Mouse (Mus musculus) MEL (cell line): ENCODE data around the gene Ston2. TPM values are rescaled to one million over a fixed set of nuclear protein-coding genes. Genes with fewer than 3 reads are reported as not detected.

Experiments used
- DNase-seq: peaks from one replicate; pipeline ENCODE4 v3.0.0; 2011; ENCODE audit warnings: low read depth, low spot score
- H3K27ac ChIP-seq: 2 replicates; pipeline ENCODE4 v1.5.1; 2012; ENCODE audit warnings: low read depth, mild to moderate bottlenecking, control low read depth, low read length, moderate library complexity; ENCODE audit not compliant: control insufficient read depth
- H3K27me3 ChIP-seq, 2 experiments: fragments of 150-350 bp in 1 of 2; sonication (generic) in 1 of 2; 2 replicates each; pipeline ENCODE4 v1.6.1; 2012; ENCODE audit warnings: low read length in 2 of 2, mild to moderate bottlenecking in 2 of 2, improper control_type of control experiment in 1 of 2, moderate library complexity in 1 of 2; ENCODE audit not compliant: insufficient read depth in 2 of 2, control insufficient read depth in 1 of 2
- H3K36me3 ChIP-seq, 2 experiments: 2 replicates each; pipeline ENCODE4 v1.6.1; 2012 to 2014; ENCODE audit warnings: low read length in 2 of 2, improper control_type of control experiment in 1 of 2, inconsistent platforms in 1 of 2, mild to moderate bottlenecking in 1 of 2; ENCODE audit not compliant: insufficient read depth in 2 of 2, control insufficient read depth in 1 of 2
- H3K4me1 ChIP-seq, 2 experiments: fragments of 150-350 bp in 1 of 2; sonication (generic) in 1 of 2; 2 replicates each; pipeline ENCODE4 v1.6.1; 2012; ENCODE audit warnings: low read length in 2 of 2, improper control_type of control experiment in 1 of 2, mild to moderate bottlenecking in 1 of 2; ENCODE audit not compliant: insufficient read depth in 2 of 2, control insufficient read depth in 1 of 2
- H3K4me3 ChIP-seq, 2 experiments: fragments of 150-350 bp in 1 of 2; sonication (generic) in 1 of 2; 2 replicates each; pipeline ENCODE4 v1.5.1; 2012; ENCODE audit warnings: low read depth in 2 of 2, low read length in 2 of 2, mild to moderate bottlenecking in 2 of 2, moderate library complexity in 2 of 2, control low read depth in 1 of 2, improper control_type of control experiment in 1 of 2; ENCODE audit not compliant: control insufficient read depth in 1 of 2, insufficient read depth in 1 of 2
- H3K79me2 ChIP-seq: 2 replicates; pipeline ENCODE4 v1.6.1; 2012; ENCODE audit warnings: mild to moderate bottlenecking, low read length, moderate library complexity; ENCODE audit not compliant: control insufficient read depth, poor library complexity, insufficient read depth
- H3K9ac ChIP-seq: 2 replicates; pipeline ENCODE4 v1.6.1; 2012; ENCODE audit warnings: low read depth, mild to moderate bottlenecking, control low read depth, low read length, moderate library complexity; ENCODE audit not compliant: control insufficient read depth, poor library complexity, severe bottlenecking
- H3K9me3 ChIP-seq: fragments of 150-350 bp; sonication (generic); replicated peaks from 2 replicates; pipeline ENCODE4 v1.6.1; 2012; ENCODE audit warnings: mild to moderate bottlenecking, low read length, improper control_type of control experiment, moderate library complexity; ENCODE audit not compliant: insufficient read depth
- CHD1 ChIP-seq: IDR thresholded peaks from 2 replicates; pipeline ENCODE4 v1.6.1; 2012; ENCODE audit warnings: low read depth, mild to moderate bottlenecking, inconsistent platforms, low read length, improper control_type of control experiment
- ELF1 ChIP-seq: IDR thresholded peaks from 2 replicates; pipeline ENCODE4 v1.6.1; 2014; ENCODE audit warnings: low read depth, mild to moderate bottlenecking, inconsistent platforms, low read length, improper control_type of control experiment, moderate library complexity
- GABPA ChIP-seq: IDR thresholded peaks from 2 replicates; pipeline ENCODE4 v1.6.1; 2012; ENCODE audit warnings: low read depth, mild to moderate bottlenecking, inconsistent platforms, low read length, improper control_type of control experiment, moderate library complexity
- MAX ChIP-seq: IDR thresholded peaks from 2 replicates; pipeline ENCODE4 v1.6.1; 2011; ENCODE audit warnings: low read length, improper control_type of control experiment
- MXI1 ChIP-seq: IDR thresholded peaks from 2 replicates; pipeline ENCODE4 v1.6.1; 2011; ENCODE audit warnings: mild to moderate bottlenecking, low read depth, low read length, improper control_type of control experiment
- NELFE ChIP-seq: IDR thresholded peaks from 2 replicates; pipeline ENCODE4 v1.6.1; 2011; ENCODE audit warnings: low read depth, low read length, improper control_type of control experiment
- NRF1 ChIP-seq: IDR thresholded peaks from 2 replicates; pipeline ENCODE4 v1.6.1; 2014; ENCODE audit warnings: low read depth, mild to moderate bottlenecking, inconsistent platforms, low read length, improper control_type of control experiment, moderate library complexity; ENCODE audit not compliant: poor library complexity, insufficient read depth, severe bottlenecking
- POLR2A ChIP-seq, 2 experiments: IDR thresholded peaks; 2 replicates each; pipeline ENCODE4 v1.6.1; 2011 to 2012; ENCODE audit warnings: low read length in 2 of 2, mild to moderate bottlenecking in 2 of 2, control low read depth in 1 of 2, improper control_type of control experiment in 1 of 2, low read depth in 1 of 2, moderate library complexity in 1 of 2; ENCODE audit not compliant: control insufficient read depth in 1 of 2, insufficient read depth in 1 of 2, poor library complexity in 1 of 2
- POLR2AphosphoS2 ChIP-seq: IDR thresholded peaks from 2 replicates; pipeline ENCODE4 v1.6.1; 2011; ENCODE audit warnings: low read length, improper control_type of control experiment
- RCOR1 ChIP-seq: IDR thresholded peaks from 2 replicates; pipeline ENCODE4 v1.6.1; 2012; ENCODE audit warnings: low read depth, mild to moderate bottlenecking, inconsistent platforms, low read length, improper control_type of control experiment
- SMC3 ChIP-seq: IDR thresholded peaks from 2 replicates; pipeline ENCODE4 v1.6.1; 2011; ENCODE audit warnings: low read depth, low read length, improper control_type of control experiment
- TAL1 ChIP-seq: IDR thresholded peaks from 2 replicates; pipeline ENCODE4 v1.6.1; 2012; ENCODE audit warnings: mild to moderate bottlenecking, inconsistent platforms, low read length, moderate library complexity, mixed read lengths
- TBP ChIP-seq: IDR thresholded peaks from 2 replicates; pipeline ENCODE4 v1.8.0; 2011; ENCODE audit warnings: low read depth, low read length, improper control_type of control experiment
- USF2 ChIP-seq, 2 experiments: IDR thresholded peaks; 2 replicates each; pipeline ENCODE4 v1.6.1; 2011 to 2012; ENCODE audit warnings: improper control_type of control experiment in 2 of 2, low read length in 2 of 2, borderline replicate concordance in 1 of 2, inconsistent platforms in 1 of 2, low read depth in 1 of 2, mild to moderate bottlenecking in 1 of 2; ENCODE audit not compliant: insufficient read depth in 1 of 2
- ZKSCAN1 ChIP-seq: IDR thresholded peaks from 2 replicates; pipeline ENCODE4 v1.6.1; 2012; ENCODE audit warnings: low read depth, mild to moderate bottlenecking, inconsistent platforms, low read length, improper control_type of control experiment, moderate library complexity
- ZMIZ1 ChIP-seq: IDR thresholded peaks from 2 replicates; pipeline ENCODE4 v1.6.1; 2012; ENCODE audit warnings: low read depth, mild to moderate bottlenecking, inconsistent platforms, low read length, improper control_type of control experiment, moderate library complexity
- polyA plus RNA-seq, 2 experiments: library from polyadenylated mRNA; stranded (reverse) in 1 of 2; unstranded in 1 of 2; fragments of >175 nt in 1 of 2; fragments of >200 nt in 1 of 2; gene quantifications; 2 replicates each; pipeline versions ENCODE4 v1.2.1 to v1.2.4; 2012; ENCODE audit warnings: low replicate concordance in 2 of 2, low read depth in 1 of 2; ENCODE audit not compliant: insufficient read length in 2 of 2, insufficient read depth in 1 of 2, missing spikeins in 1 of 2
- total RNA-seq: library from RNA; depleted of rRNA; stranded (reverse); fragments of 300-350 nt; gene quantifications from 2 replicates; pipeline ENCODE4 v1.2.3, GENCODE M21; 2012

Ston2 gene
- total and polyA plus RNA-seq, 3 experiments: not detected

DNA sequence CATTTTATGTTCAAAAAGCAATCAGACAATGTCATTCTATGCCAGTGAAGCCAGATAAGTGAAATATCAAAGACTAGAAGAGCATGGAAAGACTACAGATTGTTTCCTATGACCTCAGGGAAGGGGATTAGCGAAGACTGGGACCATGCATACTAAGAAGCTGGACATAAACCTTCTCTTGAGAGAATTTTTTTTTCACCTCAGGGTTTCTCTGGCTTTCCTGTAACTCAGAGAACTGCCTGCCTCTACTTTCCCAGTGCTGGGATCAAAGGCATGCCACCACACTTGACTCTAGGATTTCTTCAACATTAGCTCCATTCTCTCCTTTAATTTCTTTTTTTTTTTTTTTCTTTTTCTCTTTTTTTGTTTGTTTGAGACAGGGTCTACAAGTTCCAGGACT, 197.0 kb downstream of the Ston2 start:
- Histone ChIP-seq H3K79me2 (peaks cover 23% of the 10 kb centered on the region), H3K9ac (peak overlapping the region; percentile 100), H3K27ac (peak overlapping the region; percentile 100), H3K4me3 (peak overlapping the region in 1 of 2 experiments; percentile 63; a peak in 1 of 4 replicates), H3K36me3 (peaks cover 3 to 20% of the 10 kb centered on the region in 2 experiments; a peak in 3 of 4 replicates), H3K27me3 (no peaks in the 10 kb centered on the region; a peak in 1 of 4 replicates), H3K9me3 (no peaks in the 10 kb centered on the region), H3K4me1 (peaks cover 5 to 12% of the 10 kb centered on the region in 2 experiments)
- no peak for TF ChIP-seq NELFE
- TF ChIP-seq GABPA: no peak
- no peak for TF ChIP-seq POLR2AphosphoS2
- TF ChIP-seq ZKSCAN1: no peak
- no peak for TF ChIP-seq ELF1
- no peak for TF ChIP-seq MXI1
- no peak for TF ChIP-seq SMC3
- no peak for TF ChIP-seq TAL1
- no peak for TF ChIP-seq MAX
- no peak for TF ChIP-seq POLR2A (IDR thresholded peaks at IDR 0.05; ENCODE audit: control insufficient read depth in 1 of 2, insufficient read depth in 1 of 2, low read depth in 1 of 2, low read length in 2 of 2, poor library complexity in 1 of 2)
- TF ChIP-seq CHD1: no peak
- TF ChIP-seq NRF1: no peak
- no peak for TF ChIP-seq ZMIZ1
- no peak for TF ChIP-seq USF2 (IDR thresholded peaks at IDR 0.05; ENCODE audit: borderline replicate concordance in 1 of 2, insufficient read depth in 1 of 2, low read depth in 1 of 2, low read length in 2 of 2)
- no peak for DNase-seq

DNA sequence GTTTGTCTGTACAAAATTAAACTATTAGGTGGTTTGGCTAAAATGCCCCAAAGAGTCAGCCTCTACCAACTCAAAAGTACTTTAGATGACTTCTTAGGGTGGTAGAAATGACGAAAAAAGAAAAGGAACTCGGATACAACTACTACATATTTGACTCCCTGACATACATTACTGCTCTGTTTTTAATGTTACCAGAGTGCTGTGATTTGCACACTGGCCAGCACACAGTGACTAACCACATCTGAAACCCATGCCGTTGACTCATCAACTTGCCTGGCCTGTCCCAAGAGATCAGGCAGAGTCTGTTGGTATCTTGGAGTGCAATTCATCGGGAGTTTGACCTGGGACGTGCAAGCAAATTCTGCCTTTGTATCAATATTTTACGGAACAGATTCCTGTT, 197.5 kb downstream of the Ston2 start:
- peaks cover 3 to 22% of the 10 kb centered on the region in 2 experiments; a peak in 3 of 4 replicates for H3K36me3 ChIP-seq
- peaks cover 25% of the 10 kb centered on the region for H3K79me2 ChIP-seq
- H3K27me3 ChIP-seq: no peaks in the 10 kb centered on the region; a peak in 1 of 4 replicates
- DNase-seq: peak; percentile 62
- TF ChIP-seq TBP (no peak), RCOR1 (0 out of 2 replicates have a peak, but pooled peaks have one; percentile 12)
- peak overlapping the region; percentile 100 for H3K9ac ChIP-seq
- H3K9me3 ChIP-seq: no peaks in the 10 kb centered on the region
- peaks cover 5 to 14% of the 10 kb centered on the region in 2 experiments for H3K4me1 ChIP-seq
- peak overlapping the region; percentile 100 for H3K27ac ChIP-seq
- peak overlapping the region; percentile 63 to 91 for H3K4me3 ChIP-seq
